Mouse (Mus musculus) embryo, embryonic 11.5 days (tissue): ENCODE measurements around the gene Zfp385c.
"Not testable (repeated sequence)": the region's sequence is repeated elsewhere in the genome, so short reads cannot be mapped to it uniquely, and the experiment has no call there.

Source experiments
- DNase-seq: peaks from one replicate; pipeline ENCODE4 v3.0.0-alpha.2; 2012; ENCODE audit warnings: low read depth, low spot score

The Zfp385c gene

DNA sequence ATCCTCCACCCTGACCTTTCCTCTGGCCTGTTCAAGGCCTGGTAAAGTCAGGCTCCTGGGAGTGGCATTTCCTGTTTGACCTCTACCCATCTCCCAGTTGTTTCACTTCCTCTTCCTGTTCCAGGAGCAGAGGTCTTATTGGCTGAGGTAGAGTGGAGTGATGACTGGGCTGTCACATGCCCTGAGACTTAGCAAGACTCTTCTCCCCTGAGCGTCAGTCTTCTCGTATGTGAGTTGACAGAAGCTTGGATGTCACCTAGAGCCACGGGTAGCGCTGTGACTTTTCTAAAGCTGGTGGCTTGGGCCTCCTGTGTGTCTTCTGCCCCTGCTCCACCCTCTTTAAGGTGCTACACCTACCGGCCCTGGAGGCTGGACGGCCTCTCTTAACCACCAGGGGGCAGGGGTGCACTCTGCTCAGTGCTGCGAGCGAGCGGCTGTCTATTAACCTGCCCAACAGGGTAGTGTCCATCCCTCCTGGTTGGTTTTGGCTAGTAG lies 65.5 kb downstream of the Zfp385c start:
- DNase-seq, result no peak

DNA sequence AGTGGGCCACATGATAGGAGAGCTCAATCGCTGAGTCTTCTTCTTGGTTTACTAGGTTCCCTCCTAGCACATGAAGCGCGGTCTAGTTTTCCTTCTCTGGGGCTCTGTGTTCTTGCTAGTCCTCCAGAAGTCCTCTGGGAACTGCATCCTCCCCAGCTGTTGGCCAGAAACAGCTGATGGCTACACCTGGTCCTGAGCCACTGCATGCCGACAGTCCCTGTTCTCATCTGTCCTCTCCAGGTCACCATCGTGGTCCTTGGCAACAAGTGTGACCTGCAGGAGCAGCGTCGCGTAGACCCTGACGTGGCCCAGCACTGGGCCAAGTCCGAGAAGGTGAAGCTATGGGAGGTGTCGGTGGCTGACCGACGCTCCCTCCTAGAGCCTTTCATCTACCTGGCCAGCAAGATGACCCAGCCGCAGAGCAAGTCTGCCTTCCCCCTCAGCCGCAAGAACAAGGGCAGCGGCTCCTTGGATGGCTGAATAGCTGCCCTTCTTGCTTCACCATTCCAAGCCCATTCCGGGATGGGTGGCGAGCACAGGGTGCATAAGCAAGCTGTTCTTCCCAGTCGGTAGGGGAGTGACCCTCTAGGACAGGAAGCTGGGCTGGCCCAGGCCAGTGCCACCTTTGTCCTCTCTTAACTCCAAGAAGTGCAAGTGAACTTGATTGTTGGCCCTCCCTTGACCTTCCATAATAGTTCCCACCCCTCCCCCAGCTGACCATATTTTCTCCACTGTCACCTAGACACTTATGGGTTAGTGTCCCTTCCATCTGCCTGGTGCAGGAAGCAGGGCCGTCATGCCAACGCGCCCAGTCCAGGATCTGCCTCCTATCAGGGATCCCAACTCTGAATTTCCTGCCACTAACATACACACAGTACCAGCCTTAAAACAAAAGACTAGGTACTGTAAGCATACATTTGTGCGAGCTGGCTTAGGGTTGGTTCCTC lies 66.2 kb downstream of the Zfp385c start:
- no peak for DNase-seq

DNA sequence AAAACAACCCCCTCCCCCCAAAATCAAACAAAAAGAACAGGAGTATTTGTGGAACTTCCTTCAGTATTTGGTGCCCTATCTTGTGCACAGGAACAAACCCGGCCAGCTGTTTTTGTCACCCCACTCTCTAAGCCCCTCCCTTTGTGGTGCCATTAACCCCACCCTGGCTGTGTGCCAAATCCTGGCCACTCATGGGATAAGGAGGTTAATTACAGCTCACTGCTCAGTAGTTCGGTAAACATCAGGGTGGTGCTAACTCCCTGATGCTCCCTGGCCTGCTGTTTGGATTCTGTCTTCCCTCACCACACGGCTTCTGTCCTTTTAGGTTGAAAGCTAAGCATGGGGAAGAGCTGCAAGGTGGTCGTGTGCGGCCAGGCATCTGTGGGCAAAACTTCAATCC lies 68.4 kb downstream of the Zfp385c start:
- DNase-seq, result no peak

DNA sequence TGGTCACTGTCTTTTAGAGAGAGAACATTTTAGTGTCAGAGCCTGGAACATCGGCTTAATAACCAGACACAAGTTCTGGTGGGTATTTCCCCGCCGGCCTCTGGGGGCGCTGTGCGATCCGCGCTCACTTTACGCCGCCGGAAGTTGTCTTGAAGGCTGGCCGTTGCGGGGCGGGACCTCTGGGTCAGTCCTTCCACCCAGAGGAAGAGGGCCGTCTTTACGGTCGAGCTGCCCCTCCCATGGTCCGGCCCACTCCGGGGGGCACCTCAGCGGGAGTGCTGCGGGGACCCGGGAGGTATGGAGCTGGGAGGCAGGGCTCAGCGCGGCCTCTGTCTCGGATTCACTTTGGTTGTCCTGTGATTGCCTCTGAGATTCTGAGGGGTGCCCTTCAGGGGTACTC lies 69.5 kb downstream of the Zfp385c start:
- DNase-seq, result peak; percentile 86

DNA sequence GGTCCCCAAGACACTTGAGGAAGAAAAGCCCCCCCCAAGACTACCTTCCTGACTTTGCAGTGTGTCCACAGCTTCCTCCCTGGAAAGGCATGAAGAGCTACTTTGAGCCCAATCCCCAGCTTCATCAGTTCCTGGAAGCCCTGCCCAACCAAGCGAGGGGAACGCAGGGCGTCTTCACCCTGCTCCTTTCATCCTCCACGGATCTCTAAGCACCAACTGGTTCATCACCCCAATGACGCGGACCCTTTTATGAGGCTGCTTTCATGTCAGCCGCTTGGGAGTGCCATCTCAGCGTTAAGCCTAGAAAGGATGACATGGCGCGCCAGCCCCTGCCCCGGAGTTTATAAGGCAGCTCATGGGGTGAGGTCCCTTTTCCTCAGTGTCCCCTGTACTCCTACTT lies 72.3 kb downstream of the Zfp385c start, which contains the start of gene Dnajc7:
Dnajc7 (minus strand) TSS at position 187 of the 400 bp plus-strand sequence.
- DNase-seq, result no peak

DNA sequence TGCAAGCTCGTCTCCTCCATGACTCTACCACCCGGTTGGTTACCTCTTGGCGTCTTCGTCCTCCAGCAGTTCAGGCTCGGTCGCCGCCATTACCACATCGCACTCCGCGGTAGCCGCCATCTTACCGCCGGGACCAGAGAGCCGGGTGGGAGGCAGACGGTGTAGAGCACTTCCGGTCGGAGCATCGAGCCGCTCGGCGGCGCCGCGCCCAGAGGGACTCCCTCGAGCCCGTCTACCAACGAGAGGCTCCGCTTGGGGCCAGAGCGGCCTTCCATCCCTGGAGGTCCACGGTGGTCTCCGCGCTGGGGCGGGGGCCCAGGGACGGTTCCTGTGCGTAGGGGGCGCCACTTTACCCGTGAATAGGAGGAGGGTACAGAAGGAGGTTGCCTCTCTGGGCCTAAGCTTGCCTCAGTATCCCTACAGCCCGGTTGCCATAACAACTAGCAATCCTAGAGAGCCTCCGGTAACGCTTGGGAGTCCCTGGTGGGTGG lies 72.7 kb downstream of the Zfp385c start:
- peak; percentile 97 for DNase-seq

DNA sequence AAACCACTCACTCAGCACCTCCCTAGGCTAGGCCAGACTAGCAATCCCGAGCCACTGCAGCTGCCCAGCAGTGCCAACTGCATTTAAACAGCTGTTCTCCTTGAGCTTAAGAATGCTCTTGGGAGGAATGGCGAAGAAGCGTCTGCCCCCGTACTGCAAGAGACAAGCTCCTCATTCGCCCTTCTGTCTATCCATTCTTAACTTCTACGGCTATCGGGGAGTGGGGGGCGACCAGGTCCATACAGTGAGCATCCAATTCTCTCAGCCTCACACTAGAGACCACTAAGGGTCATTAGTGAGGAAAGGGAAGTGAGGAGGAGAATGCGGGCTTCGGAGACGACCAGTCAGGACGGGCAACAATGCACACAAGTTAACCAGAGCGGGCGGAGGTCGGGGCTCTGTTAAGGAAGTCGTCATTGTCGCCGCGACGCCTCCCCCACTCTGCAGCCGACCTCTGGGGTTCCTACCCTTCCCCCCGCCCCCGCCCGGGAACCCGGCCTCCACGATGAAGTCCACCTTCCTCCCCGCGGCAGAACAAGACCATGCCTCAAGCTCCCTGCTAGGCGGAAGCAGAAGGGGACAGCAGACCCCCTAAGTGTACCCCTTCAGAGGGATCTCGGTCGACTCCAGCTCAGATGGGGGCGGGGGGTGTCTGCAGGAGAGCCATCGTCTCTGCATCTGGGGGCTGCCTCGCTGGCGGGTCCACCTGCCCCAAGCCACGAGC lies 73.3 kb downstream of the Zfp385c start, which contains the start of gene Nkiras2:
Nkiras2 (plus strand) TSS at position 484 of the 724 bp plus-strand sequence.
- DNase-seq, result peak; percentile 57

DNA sequence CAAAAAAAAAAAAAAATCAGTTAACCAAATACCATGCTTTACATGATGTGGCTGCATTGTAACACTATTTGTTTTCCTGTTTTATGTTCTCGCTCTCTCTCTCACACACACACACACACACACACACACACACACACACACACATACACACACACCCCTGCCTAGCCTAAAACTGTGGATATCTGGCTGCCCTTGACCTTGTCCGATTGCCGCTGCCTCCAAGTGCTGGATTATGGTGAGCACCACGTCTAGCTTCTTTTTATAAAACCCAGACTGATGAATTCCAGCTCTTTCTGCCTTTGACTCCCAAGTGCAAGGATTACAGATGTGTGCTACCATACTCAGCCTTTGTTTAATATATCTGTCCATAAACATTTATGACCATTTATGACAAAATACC lies 74.8 kb downstream of the Zfp385c start:
- no peak for DNase-seq

DNA sequence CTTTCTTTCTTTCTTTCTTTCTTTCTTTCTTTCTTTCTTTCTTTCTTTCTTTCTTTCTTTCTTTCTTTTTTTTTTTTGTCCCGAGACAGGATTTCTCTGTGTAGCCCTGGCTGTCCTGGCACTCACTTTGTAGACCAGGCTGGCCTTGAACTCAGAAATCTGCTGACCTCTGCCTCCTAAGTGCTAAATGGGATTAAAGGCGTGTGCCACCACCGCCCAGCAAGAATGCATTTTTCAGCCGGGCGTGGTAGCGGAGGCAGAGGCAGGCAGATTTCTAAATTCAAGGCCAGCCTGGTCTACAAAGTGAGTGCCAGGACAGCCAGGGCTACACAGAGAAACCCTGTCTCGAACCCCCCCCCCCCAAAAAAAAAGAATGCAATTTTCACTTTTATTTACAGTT lies 75.4 kb downstream of the Zfp385c start:
- DNase-seq, result not testable (repeated sequence)

DNA sequence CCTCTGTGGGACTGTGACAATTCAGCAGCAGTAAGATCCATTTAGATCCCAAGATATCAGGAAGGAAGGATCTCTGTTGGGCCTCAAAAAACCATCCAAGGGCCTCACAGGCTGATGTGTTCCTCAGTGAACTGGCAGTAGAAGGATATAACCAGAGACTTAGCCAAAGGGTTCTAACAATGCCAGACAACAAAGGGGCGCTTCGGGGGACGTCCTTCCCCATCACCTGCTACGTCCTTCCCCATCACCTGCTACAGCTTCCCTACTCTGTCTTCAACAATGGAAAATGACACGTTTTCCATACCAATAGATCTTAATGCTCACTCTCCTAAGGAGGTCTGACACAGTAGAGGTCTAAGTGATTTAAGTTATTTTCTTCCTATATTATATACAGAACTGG lies 75.9 kb downstream of the Zfp385c start:
- no peak for DNase-seq

DNA sequence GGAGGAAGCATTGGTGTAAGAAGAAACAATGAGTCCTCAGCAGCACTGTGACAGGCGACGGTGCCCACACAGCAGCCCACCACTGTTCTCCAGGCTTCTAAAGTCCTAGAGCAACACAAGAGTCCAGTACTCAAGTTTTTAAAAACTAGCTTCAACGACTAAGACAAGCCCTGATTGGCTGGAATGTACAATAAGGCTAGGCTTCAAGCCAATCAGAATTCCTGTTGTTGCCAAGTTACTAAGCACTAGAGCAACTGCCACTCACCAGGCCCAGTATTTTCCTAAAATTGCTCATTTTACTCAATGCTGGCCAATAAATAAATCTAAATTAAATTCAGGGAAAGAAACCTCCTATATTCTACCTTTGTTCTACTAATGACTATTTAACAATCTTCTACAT lies 79.0 kb downstream of the Zfp385c start:
- no peak for DNase-seq

DNA sequence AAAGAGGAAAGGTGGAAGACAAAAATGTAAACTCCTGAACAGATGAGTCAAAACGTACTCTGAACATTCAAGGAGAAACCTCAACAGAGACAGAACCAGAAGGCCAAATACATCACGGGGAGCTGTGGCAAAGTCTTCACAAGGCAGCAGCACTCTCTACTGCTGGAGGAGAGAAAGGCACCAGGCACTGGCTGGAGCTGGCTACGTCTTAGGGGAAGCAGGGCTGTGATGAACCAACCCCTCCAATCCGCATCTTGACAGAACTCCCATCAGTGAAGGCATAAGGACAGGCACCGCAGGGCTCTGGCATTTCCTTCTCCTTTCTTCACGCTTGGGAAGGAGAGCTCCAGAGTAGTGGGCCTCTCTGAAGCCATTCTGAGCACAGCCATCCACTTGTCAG lies 80.6 kb downstream of the Zfp385c start:
- no peak for DNase-seq

DNA sequence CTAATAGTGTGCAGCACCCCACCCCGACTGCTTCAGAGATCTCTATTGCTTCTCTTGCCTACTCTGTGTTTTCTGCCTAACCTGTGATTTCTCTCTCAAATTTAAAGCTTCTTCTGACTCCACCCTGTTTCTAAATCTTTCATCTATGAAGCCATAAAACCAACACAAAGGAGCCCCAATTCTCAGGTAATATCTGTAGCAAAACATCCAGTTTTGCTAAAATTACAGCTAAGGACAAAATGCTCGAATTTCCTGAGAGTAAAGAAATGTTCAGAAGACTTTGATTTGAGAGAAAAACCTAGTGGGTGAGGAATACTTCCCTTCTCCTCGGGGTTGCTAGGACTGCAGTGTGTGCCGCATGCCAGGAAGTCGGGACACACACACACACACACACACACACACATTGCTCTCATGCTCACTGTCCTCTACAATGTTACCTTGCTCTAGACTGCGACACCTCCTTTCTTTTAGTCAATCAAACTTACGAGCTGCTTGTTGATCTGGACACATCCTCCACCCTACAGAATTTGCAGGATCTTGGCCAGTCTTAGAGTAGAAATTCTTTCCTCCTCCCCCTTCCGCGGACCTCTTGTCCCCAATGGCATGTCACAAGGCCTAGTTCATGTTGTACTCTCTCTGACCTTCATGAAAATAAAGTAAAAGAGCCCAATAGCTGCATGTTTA lies 82.1 kb downstream of the Zfp385c start:
- DNase-seq, result no peak

DNA sequence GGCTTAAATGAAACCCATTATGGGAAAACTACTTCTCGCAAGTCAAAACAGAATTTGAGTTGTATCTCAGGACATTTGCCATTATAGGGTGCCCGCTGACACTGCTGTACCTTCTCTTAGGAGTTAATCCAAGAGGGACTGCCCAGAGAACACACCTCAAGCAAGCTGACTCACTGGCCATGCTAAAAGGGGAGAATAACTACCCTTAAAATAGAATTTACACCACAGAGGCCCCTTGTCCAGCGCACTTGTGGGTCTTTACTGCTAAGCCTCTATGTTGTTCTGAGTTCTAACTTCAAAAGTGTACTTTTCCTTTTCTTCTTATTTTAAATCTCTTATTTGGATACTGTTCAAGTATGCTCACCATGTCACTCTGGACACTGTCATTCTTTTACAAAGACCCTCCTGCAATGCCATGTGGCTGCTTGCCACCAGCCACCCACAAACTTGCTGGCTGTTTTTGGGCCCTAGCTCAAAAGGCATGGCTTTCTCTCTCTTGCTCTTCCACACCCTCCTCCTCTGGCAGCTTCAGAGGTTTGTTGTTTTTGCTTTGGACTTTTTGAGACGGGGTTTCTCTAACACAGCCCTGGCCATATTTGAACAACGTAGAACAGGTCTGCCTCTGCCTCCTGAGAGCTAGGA lies 82.8 kb downstream of the Zfp385c start:
- DNase-seq, result no peak

DNA sequence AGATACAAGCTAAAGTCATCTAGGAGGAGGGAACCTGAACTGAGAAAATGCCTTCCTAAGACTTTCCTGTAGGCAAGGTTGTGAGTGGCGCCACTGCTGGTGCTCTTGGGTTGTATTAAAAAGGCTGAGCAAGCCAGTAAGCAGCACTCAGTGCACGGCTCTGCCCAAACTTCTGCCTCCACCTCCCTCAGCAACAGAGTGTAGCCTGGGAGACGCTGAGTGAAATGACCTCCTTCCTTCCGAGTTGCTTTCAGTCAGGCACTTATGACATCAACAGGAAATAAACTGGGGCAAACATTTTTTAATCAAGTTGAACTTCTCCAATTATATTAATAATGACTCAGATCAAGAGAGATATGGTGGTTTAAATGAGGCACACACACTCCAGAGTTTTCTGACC lies 83.5 kb downstream of the Zfp385c start:
- DNase-seq, result no peak

DNA sequence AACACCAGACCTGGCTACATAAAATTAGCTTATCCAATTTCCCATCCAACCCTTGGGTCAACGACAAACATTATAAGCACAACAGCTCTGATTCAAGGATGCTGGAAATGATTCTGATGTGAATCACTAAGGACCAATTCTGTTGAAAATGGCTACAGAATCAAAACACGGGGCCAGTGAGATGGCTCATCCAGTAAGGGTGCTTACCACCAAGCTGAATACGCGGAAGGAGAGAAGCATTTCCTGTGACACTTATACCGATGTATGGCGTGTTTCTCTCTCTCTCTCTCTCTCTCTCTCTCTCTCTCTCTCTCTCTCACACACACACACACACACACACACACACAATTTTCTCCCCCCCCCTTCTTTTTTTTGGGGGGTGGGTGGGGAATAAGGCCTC lies 85.1 kb downstream of the Zfp385c start:
- no peak for DNase-seq

DNA sequence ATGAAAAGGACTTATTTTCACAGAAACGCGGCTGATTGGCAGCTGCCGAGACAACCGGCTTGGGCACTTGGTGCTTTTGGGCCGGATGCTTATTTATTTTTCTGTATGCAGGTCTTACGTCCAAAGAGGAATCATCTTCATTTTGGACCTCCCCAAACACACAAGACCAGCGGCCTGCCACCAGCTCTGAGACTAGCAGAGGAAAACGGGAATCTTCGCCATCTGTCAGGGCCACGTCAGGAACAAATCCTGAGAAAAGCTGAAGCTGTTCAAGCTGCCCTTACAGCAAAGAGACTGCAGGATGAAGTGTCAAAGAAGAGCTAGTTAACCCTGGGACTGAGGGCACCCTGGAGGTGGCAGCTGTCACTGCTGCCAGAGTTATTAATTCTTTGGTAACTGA lies 86.8 kb downstream of the Zfp385c start:
- DNase-seq, result no peak

DNA sequence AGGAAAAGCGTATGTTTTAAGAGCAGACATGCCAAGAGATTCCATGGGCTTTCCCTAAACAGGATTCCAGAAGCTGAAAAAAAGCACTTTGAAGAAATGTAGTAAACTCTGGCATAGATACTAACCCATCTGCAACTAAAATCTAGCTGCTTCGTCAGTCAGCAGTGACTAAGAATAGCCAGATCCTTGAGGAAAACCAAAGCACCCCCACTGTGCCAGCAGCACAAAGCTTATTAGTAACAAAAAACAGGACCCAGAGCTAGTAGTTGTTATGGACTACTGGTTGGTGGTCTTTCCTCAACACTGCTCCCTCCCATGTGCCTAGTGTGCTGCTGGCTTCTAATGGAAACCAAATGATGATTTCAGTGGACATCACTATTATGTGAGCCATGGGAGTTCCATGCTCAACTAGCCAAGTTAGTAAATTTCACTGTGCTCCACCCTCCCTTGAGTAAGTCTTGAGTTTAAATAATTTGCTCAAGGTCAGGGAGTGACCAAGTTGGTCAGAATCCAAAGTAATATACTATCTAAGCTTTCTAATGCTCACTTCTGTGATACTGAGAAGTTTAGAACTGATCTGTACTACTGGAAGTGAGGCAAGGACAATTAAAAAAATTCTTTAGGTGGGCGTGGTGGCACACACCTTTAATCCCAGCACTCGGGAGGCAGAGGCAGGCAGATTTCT lies 87.8 kb downstream of the Zfp385c start:
- no peak for DNase-seq

DNA sequence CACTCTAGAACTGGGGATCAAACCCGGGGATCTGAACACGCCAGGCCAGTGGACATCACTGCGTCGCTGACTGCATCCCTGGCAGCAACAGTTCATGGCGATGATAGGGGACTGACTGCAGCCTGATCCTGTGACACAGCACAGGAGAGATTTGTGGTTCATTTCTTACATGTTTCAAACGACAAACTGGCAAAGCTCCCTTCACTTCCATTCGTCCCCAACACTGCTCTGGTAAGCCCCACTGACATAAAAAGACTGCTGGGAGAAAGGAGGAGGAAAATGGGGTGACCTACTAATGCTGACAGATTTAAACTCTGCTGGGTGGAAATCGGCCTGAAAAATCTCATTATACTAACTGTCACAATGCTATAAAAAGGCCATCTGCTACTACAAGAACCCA lies 88.4 kb downstream of the Zfp385c start:
- DNase-seq, result no peak

DNA sequence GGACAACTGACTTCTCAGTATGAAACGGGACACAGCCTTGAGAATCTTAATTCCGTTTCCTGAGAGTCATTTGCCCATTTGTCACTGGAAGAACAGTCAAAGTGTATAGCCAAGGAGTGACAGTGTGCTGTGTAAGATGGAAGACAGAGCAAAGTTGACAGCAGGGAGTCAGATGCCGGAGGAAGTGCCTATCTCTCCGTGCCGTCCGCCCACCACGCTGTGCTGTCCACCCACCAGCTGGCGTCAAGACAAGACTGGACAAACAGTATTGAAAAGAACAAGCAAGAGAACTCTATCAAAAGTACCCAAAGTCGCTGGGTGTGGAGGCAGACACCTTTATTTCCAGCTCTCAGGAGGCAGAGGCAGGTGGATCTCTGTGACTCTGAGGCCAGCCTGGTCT lies 89.1 kb downstream of the Zfp385c start:
- DNase-seq, result no peak

DNA sequence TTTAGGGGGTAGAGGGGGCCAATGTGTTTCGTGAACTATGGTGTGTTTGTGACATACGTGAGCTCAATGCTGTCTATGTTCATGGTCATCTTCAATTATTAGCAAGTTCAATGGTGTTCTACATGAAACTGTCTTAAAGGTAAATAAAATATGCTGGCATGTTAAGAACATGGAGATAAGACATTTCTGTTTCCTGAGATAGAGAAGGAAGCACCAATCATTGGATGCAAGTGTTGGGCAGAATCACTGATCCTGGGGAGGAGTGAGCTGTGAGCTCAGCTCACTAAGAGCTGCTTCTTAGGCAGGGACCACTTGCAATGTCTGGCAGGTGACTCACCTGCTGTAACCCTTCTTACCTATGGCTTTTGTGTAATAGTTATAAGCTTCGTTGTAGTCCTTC lies 90.9 kb downstream of the Zfp385c start:
- no peak for DNase-seq
